Mouse (Mus musculus) CH12.LX (cell line): Measurements from ENCODE around the gene Sgcg. TPM values are rescaled to one million over a fixed set of nuclear protein-coding genes. Genes with fewer than 3 reads are reported as not detected.
A peak's percentile ranks its signal among the peaks of the same experiment; 100 is the strongest.

Experiments used
- DNase-seq: peaks from one replicate; pipeline ENCODE4 v3.0.0-alpha.2; 2013; ENCODE audit errors: extremely low read depth
- H3K27ac ChIP-seq: 2 replicates; pipeline ENCODE4 v1.5.1; 2012; ENCODE audit warnings: low read depth, mild to moderate bottlenecking, control low read depth, moderate library complexity; ENCODE audit not compliant: insufficient read depth
- H3K27me3 ChIP-seq: replicated peaks from 2 replicates; pipeline ENCODE3; 2012; ENCODE audit warnings: inconsistent platforms
- H3K36me3 ChIP-seq, 2 experiments: replicated peaks in 1 of 2; 2 replicates each; pipeline versions ENCODE3 to v1.6.1; 2012; ENCODE audit warnings: inconsistent platforms in 1 of 2, low read length in 1 of 2, mild to moderate bottlenecking in 1 of 2, mixed read lengths in 1 of 2, moderate library complexity in 1 of 2; ENCODE audit not compliant: control insufficient read depth in 1 of 2, insufficient read depth in 1 of 2
- H3K4me1 ChIP-seq, 2 experiments: 2 replicates each; pipeline ENCODE4 v1.6.1; 2012; ENCODE audit warnings: inconsistent platforms in 1 of 2, moderate library complexity in 1 of 2; ENCODE audit not compliant: insufficient read depth in 2 of 2, control insufficient read depth in 1 of 2
- H3K4me2 ChIP-seq: 2 replicates; pipeline ENCODE4 v1.6.1; 2012; ENCODE audit warnings: low read depth, mild to moderate bottlenecking, control low read depth; ENCODE audit not compliant: poor library complexity, insufficient read depth, severe bottlenecking
- H3K4me3 ChIP-seq, 3 experiments: fragments of 150-350 bp in 1 of 3; sonication (generic) in 1 of 3; replicated peaks in 1 of 3; 2 replicates each; pipeline versions ENCODE3 to v1.5.1; 2011 to 2012; ENCODE audit warnings: low read depth in 2 of 3, low read length in 2 of 3, mild to moderate bottlenecking in 2 of 3, moderate library complexity in 2 of 3, control low read depth in 1 of 3, improper control_type of control experiment in 1 of 3, inconsistent platforms in 1 of 3, mixed read lengths in 1 of 3; ENCODE audit not compliant: poor library complexity in 1 of 3
- H3K79me2 ChIP-seq: replicated peaks from 2 replicates; pipeline ENCODE4 v1.6.1; 2012; ENCODE audit warnings: mild to moderate bottlenecking, moderate library complexity; ENCODE audit not compliant: control insufficient read depth, poor library complexity, insufficient read depth, severe bottlenecking; ENCODE audit errors: extremely low read depth
- H3K9ac ChIP-seq: 2 replicates; pipeline ENCODE4 v1.6.1; 2012; ENCODE audit warnings: low read depth, mild to moderate bottlenecking, control low read depth, moderate library complexity; ENCODE audit not compliant: insufficient read depth
- H3K9me3 ChIP-seq: replicated peaks from 2 replicates; pipeline ENCODE3; 2012; ENCODE audit warnings: low read length, inconsistent platforms, mixed read lengths
- BHLHE40 ChIP-seq: IDR thresholded peaks from 2 replicates; pipeline ENCODE4 v1.6.1; 2011; ENCODE audit warnings: mild to moderate bottlenecking, low read depth, low read length, improper control_type of control experiment
- CHD2 ChIP-seq: IDR thresholded peaks from 2 replicates; pipeline ENCODE4 v1.6.1; 2011; ENCODE audit warnings: low read length, improper control_type of control experiment
- CTCF ChIP-seq, 2 experiments: IDR thresholded peaks in 1 of 2; conservative IDR thresholded peaks in 1 of 2; 2 replicates each; pipeline ENCODE4 v1.5.1; 2011 to 2012; ENCODE audit warnings: low read depth in 2 of 2, low read length in 2 of 2, improper control_type of control experiment in 1 of 2, inconsistent platforms in 1 of 2, mild to moderate bottlenecking in 1 of 2, moderate library complexity in 1 of 2
- ELF1 ChIP-seq: IDR thresholded peaks from 2 replicates; pipeline ENCODE4 v1.6.1; 2014; ENCODE audit warnings: low read depth, mild to moderate bottlenecking, inconsistent platforms, low read length, improper control_type of control experiment
- EP300 ChIP-seq: IDR thresholded peaks from 2 replicates; pipeline ENCODE4 v1.6.1; 2011; ENCODE audit warnings: low read length, improper control_type of control experiment
- IRF4 ChIP-seq: IDR thresholded peaks from 2 replicates; pipeline ENCODE4 v1.6.1; 2014; ENCODE audit warnings: low read depth, mild to moderate bottlenecking, inconsistent platforms, low read length, improper control_type of control experiment
- MAX ChIP-seq: IDR thresholded peaks from 2 replicates; pipeline ENCODE4 v1.6.1; 2011; ENCODE audit warnings: low read length, improper control_type of control experiment
- MAZ ChIP-seq: IDR thresholded peaks from 2 replicates; pipeline ENCODE4 v1.6.1; 2012; ENCODE audit warnings: low read depth, mild to moderate bottlenecking, inconsistent platforms, low read length, improper control_type of control experiment, moderate library complexity
- RAD21 ChIP-seq: IDR thresholded peaks from 2 replicates; pipeline ENCODE4 v1.6.1; 2011; ENCODE audit warnings: low read depth, mild to moderate bottlenecking, low read length, improper control_type of control experiment, moderate library complexity
- SIN3A ChIP-seq: IDR thresholded peaks from 2 replicates; pipeline ENCODE4 v1.6.1; 2012; ENCODE audit warnings: low read length, improper control_type of control experiment, inconsistent platforms
- SMC3 ChIP-seq: IDR thresholded peaks from 2 replicates; pipeline ENCODE4 v1.6.1; 2011; ENCODE audit warnings: low read depth, low read length, improper control_type of control experiment
- TBP ChIP-seq: conservative IDR thresholded peaks from 2 replicates; pipeline ENCODE4 v1.6.1; 2011; ENCODE audit warnings: low read depth, low read length, improper control_type of control experiment
- TCF12 ChIP-seq: IDR thresholded peaks from 2 replicates; pipeline ENCODE4 v1.6.1; 2014; ENCODE audit warnings: low read depth, mild to moderate bottlenecking, inconsistent platforms, low read length, improper control_type of control experiment
- USF2 ChIP-seq: conservative IDR thresholded peaks from 2 replicates; pipeline ENCODE4 v1.6.1; 2011; ENCODE audit warnings: low read depth, low read length, improper control_type of control experiment
- ZC3H11A ChIP-seq: IDR thresholded peaks from 2 replicates; pipeline ENCODE4 v1.6.1; 2012; ENCODE audit warnings: low read depth, mild to moderate bottlenecking, inconsistent platforms, low read length, improper control_type of control experiment
- ZKSCAN1 ChIP-seq: IDR thresholded peaks from 2 replicates; pipeline ENCODE4 v1.6.1; 2012; ENCODE audit warnings: low read depth, inconsistent platforms, low read length, improper control_type of control experiment, borderline replicate concordance
- ZNF384 ChIP-seq: IDR thresholded peaks from 2 replicates; pipeline ENCODE4 v1.6.1; 2012; ENCODE audit warnings: low read depth, low read length, improper control_type of control experiment, inconsistent platforms
- dilution Hi-C: fragments of 300-500 bp; cut with MboI; formaldehyde crosslinking; loops from 2 replicates; pipeline ENCODE4 v1.14.3; 2020; ENCODE audit warnings: low sequenced_read_pairs; ENCODE audit not compliant: extremely low pct_unique_long_range_greater_than_20kb, extremely low pct_ligation_motif_present
- in situ Hi-C: fragments of 300-500 bp; cut with MboI; formaldehyde crosslinking; loops from 3 replicates; pipeline ENCODE4 v1.14.3; 2019; ENCODE audit warnings: low sequenced_read_pairs, low pct_ligation_motif_present, low pct_unique_long_range_greater_than_20kb, mixed read lengths
- polyA plus RNA-seq: library from polyadenylated mRNA; unstranded; fragments of >175 nt; gene quantifications from 2 replicates; pipeline ENCODE4 v1.2.1, GENCODE M21; 2012; ENCODE audit warnings: low read depth; ENCODE audit not compliant: insufficient read length
- total RNA-seq, 2 experiments: library from RNA; depleted of rRNA; stranded (reverse); fragments of 300-350 nt in 1 of 2; fragments of >200 nt in 1 of 2; gene quantifications; 2 replicates each; pipeline ENCODE4 v1.2.3; 2012 to 2014

The Sgcg gene
- total and polyA plus RNA-seq, 3 experiments, result not detected

DNA sequence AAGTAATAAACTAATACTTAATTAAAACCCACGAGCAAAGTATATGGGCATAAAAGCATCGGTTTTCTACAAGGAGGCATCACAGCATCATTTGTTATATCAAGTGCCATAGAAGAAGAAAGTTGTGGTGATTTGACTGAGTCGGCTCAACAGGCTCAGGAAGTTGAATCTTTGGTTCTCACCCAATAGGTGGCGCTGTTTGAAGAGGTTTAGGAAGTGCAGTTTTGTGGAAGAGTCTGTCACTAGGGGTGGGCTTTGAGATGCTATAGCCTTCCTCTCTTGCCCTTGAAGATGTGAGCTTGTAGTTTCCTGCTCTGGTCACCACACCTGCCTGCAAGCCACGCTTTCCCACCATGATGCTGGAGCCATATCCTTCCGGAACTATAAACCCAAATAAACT is 15.7 kb downstream of the Sgcg start:
- H3K36me3 ChIP-seq, result no peaks in the 10 kb centered on the region
- TF ChIP-seq MAZ (no peak), BHLHE40 (no peak), MAX (no peak), CHD2 (no peak), USF2 (no peak), CTCF (conservative IDR thresholded peaks at IDR 0.05 in 1 of 2, IDR thresholded peaks at IDR 0.05 in 1 of 2; ENCODE audit: low read depth in 2 of 2, low read length in 2 of 2) (peak; percentile 61 to 79; a peak in 3 of 4 replicates), TBP (no peak), ZC3H11A (no peak), EP300 (no peak), ELF1 (peak; percentile 49), ZKSCAN1 (no peak), ZNF384 (no peak), TCF12 (no peak), RAD21 (peak; percentile 64), IRF4 (no peak), SIN3A (no peak), SMC3 (peak; percentile 63)
- no peaks in the 10 kb centered on the region for H3K27me3 ChIP-seq
- peaks cover 4% of the 10 kb centered on the region for H3K9me3 ChIP-seq
- no peak overlapping the region for H3K4me2 ChIP-seq
- dilution Hi-C loops, result no loop called here
- H3K27ac ChIP-seq, result no peak overlapping the region
- in situ Hi-C loops, result no loop called here
- no peak overlapping the region for H3K9ac ChIP-seq
- H3K4me1 ChIP-seq, result no peaks in the 10 kb centered on the region
- H3K4me3 ChIP-seq, result no peak overlapping the region
- no peaks in the 10 kb centered on the region for H3K79me2 ChIP-seq
- DNase-seq, result peak; percentile 63

GRCm38 (mm10) chr14:61238751-61239150 is 19.5 kb downstream of the Sgcg start:
- Histone ChIP-seq H3K4me1 (no peaks in the 10 kb centered on the region), H3K4me2 (0 out of 2 replicates have a peak overlapping the region, but pooled peaks have one; percentile 5), H3K79me2 (no peaks in the 10 kb centered on the region), H3K27me3 (no peaks in the 10 kb centered on the region), H3K9me3 (no peaks in the 10 kb centered on the region), H3K4me3 (no peak overlapping the region), H3K27ac (no peak overlapping the region), H3K9ac (no peak overlapping the region), H3K36me3 (no peaks in the 10 kb centered on the region)
- dilution Hi-C loops, result no loop called here
- in situ Hi-C loops, result no loop called here
- no peak for DNase-seq
- TF ChIP-seq BHLHE40 (peak; percentile 68; the same call in 1 of the 2 replicates), EP300 (no peak)
